Mouse (Mus musculus) G1E (cell line): Measurements from ENCODE around the gene Lypd8. TPM values are rescaled to one million over a fixed set of nuclear protein-coding genes. Genes with fewer than 3 reads are reported as not detected.

Experiments used
- ATAC-seq: 2 replicates; pipeline ENCODE4 v1.8.0; 2016; ENCODE audit warnings: mild to moderate bottlenecking; ENCODE audit not compliant: insufficient number of reproducible peaks, poor library complexity, low FRiP score, severe bottlenecking; ENCODE audit errors: extremely low read depth
- DNase-seq: peaks from one replicate; pipeline ENCODE4 v3.0.0; 2012; ENCODE audit warnings: low spot score
- H3K27me3 ChIP-seq: 2 replicates; pipeline ENCODE4 v1.6.1; 2012; ENCODE audit warnings: mild to moderate bottlenecking, low read length, inconsistent platforms; ENCODE audit not compliant: insufficient read depth
- H3K36me3 ChIP-seq: replicated peaks from 2 replicates; pipeline ENCODE3; 2012; ENCODE audit warnings: mild to moderate bottlenecking, inconsistent platforms
- H3K4me1 ChIP-seq: 2 replicates; pipeline ENCODE4 v1.6.1; 2012; ENCODE audit warnings: low read depth, low read length, inconsistent platforms, mixed read lengths; ENCODE audit not compliant: insufficient read depth
- H3K4me3 ChIP-seq: 2 replicates; pipeline ENCODE4 v1.5.1; 2012; ENCODE audit warnings: low read depth, mild to moderate bottlenecking, inconsistent platforms, low read length, moderate library complexity, mixed read lengths
- H3K9me3 ChIP-seq: replicated peaks from 2 replicates; pipeline ENCODE4 v1.6.1; 2012; ENCODE audit warnings: inconsistent platforms
- CTCF ChIP-seq: IDR thresholded peaks from 2 replicates; pipeline ENCODE4 v1.5.1; 2012; ENCODE audit warnings: low read depth, low read length, inconsistent platforms, mixed read lengths
- GATA1 ChIP-seq: IDR thresholded peaks from 2 replicates; pipeline ENCODE4 v1.6.1; 2012; ENCODE audit warnings: borderline replicate concordance, low read length, inconsistent platforms, mixed read lengths
- GATA2 ChIP-seq: IDR thresholded peaks from 2 replicates; pipeline ENCODE4 v1.6.1; 2012; ENCODE audit warnings: low read depth, low read length, inconsistent platforms, borderline replicate concordance
- POLR2AphosphoS5 ChIP-seq: IDR thresholded peaks from 2 replicates; pipeline ENCODE4 v1.6.1; 2012; ENCODE audit warnings: low read depth, low read length, inconsistent platforms; ENCODE audit not compliant: insufficient replicate concordance
- TAL1 ChIP-seq: conservative IDR thresholded peaks from 2 replicates; pipeline ENCODE4 v1.6.1; 2012; ENCODE audit warnings: low read depth, low read length, inconsistent platforms, mixed read lengths
- polyA plus RNA-seq: library from polyadenylated mRNA; stranded (reverse); fragments of >175 nt; gene quantifications from 2 replicates; pipeline ENCODE4 v1.2.3, GENCODE M21; 2012
- total RNA-seq, 2 experiments: library from RNA; stranded (forward) in 1 of 2; stranded (reverse) in 1 of 2; fragments of 200-1000 nt in 1 of 2; fragments of >200 nt in 1 of 2; fragmentation: Nextera tagmentation in 1 of 2; gene quantifications; 2 replicates each; pipeline ENCODE4 v1.2.3; 2014 to 2017

The Lypd8 gene
- 0.68 and 1.2 TPM in 2 replicates for total RNA-seq (2014; fragmentation: Nextera tagmentation)
- 0.16 and 0.29 TPM in 2 replicates for total RNA-seq (2017)
- polyA plus RNA-seq = 0.07 TPM in 1 of 2 replicates, not detected in the other

DNA sequence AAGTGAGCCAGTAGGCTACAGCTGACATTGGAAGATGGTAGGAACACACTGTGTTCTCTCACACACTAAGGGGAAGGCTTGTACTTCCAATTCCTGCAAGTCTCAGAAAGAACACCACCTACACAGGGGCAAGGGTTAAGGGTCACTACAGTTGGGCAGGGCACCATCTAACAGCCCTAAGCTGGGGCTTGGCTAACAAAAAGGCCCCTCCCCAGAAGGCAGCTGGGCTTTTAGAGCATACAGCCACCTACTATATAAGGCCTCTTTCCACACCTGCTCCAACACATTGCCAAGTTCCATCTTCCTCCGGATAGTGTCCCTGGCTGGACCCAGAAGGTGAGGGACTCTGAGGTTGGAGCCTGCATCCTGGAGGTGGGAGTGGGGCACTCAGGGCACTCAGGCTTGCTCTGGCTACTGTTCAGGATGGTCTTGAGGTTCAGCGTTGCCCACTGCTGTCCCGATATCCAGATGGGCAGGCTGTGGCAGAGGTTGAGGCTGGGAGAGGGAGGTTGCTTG lies at the start of gene Lypd8:
TSS of gene Lypd8 (plus strand) at position 281 of the 516 bp plus-strand sequence.
- Histone ChIP-seq H3K27me3 (peaks cover 3% of the 10 kb centered on the region; the same call in 1 of the 2 replicates), H3K9me3 (no peaks in the 10 kb centered on the region), H3K4me1 (peaks cover 36% of the 10 kb centered on the region), H3K36me3 (no peaks in the 10 kb centered on the region), H3K4me3 (no peak within 1 kb of the TSS)
- ATAC-seq (no peak), DNase-seq (no peak)
- TF ChIP-seq GATA2 (no peak), POLR2AphosphoS5 (no peak), CTCF (no peak), TAL1 (no peak), GATA1 (no peak)

DNA sequence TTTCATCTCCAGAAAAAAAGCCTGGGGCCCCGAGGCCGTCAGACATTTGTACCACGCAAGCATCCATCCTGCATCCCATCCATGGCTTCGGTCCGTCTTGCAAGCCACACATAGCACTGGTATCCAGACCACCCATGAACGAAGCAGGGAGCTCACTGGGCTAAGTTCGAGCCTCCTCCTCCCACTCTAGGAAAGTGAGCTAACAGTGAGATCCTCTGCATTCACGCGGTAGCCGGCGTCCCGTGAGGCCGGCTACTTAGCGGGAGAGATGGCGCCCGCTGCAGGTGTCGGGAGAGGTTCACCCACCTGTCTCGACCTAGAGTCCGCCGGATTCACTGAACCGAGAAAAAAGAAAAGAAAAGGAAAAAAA lies 49.0 kb upstream of the Lypd8 start:
- TF ChIP-seq GATA2 (no peak), TAL1 (no peak), GATA1 (no peak), POLR2AphosphoS5 (no peak), CTCF (no peak)
- Histone ChIP-seq H3K9me3 (no peaks in the 10 kb centered on the region), H3K36me3 (peaks cover 63% of the 10 kb centered on the region), H3K27me3 (no peaks in the 10 kb centered on the region), H3K4me3 (peak overlapping the region; percentile 78), H3K4me1 (peaks cover 55% of the 10 kb centered on the region)
- DNase-seq = peak; percentile 44
- no peak for ATAC-seq

DNA sequence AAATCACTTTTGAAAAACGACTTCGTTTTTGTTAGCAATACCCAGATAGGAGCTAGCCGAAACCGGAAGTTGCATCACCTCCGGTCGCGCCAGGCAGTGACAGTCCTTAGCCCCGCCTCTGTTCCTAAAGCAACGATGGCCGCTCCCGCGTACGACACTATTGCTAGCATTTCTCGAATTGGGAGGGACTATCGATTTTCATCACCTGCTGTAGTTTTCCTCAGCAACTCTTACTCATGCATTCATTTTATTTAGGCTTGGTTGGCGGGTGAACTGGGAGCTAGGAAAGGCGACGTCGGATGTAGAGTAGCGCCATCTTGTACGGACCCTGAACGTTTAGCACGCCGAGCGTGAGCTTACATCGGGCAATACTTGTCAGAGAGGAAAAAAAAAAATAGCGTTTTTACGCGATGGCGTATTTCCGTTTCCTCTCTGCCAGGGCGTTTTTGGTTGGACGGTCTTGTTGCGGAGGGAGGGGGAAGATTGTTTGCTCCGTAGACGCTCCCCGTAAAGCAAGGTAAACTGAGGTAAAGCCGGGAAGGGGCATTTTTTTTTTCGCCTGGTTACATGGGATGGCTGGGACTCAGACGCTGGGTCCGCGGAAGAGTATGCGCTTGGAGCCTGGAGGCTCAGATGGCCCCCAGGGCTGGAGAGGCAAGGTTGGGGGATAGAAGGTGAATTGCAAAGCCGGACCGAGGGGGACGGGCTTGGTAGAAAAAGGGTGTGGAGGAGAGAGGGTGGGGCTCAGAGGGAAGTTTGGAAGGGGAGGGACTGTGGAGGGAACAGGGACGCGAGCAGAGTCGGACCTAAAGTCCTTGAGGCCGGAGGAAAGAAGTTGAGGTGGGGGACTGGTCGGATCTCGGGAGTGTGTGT lies 48.3 kb upstream of the Lypd8 start, which contains the start of the genes Zfp672 and Sh3bp5l:
TSS of gene Zfp672 (minus strand) at position 64 of the 873 bp plus-strand sequence.
TSS of gene Sh3bp5l (plus strand) at position 449 of the 873 bp plus-strand sequence.
- no peak for TF ChIP-seq GATA2
- no peak for TF ChIP-seq GATA1
- no peak for TF ChIP-seq CTCF
- TF ChIP-seq POLR2AphosphoS5 = no peak
- no peak for TF ChIP-seq TAL1
- no peaks in the 10 kb centered on the region for H3K9me3 ChIP-seq
- H3K27me3 ChIP-seq = no peaks in the 10 kb centered on the region
- H3K36me3 ChIP-seq = peaks cover 64% of the 10 kb centered on the region
- peak; percentile 80 for DNase-seq
- H3K4me3 ChIP-seq = peak within 1 kb of the TSS; percentile 78
- H3K4me1 ChIP-seq = peaks cover 54% of the 10 kb centered on the region
- peak; percentile 88 for ATAC-seq

DNA sequence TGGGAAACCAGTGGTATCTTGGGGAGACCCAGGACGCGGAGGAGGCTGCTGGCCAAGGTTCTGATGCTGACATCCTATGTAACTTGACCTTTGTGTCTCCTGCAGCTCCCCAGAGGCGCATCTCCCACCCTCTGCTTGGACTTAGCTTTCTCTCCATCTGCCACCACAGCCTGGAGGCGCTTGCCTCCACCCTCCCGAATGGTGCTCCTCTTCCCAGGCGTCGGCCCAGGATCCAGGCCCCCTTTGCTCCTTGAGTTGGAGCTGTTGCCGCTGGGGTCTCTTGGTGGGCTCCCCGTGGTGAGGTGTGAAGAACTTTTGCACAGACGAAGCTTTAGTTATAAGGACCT lies 47.7 kb upstream of the Lypd8 start:
- DNase-seq (no peak), ATAC-seq (no peak)
- TF ChIP-seq CTCF = no peak
- no peak for TF ChIP-seq GATA1
- TF ChIP-seq POLR2AphosphoS5 = no peak
- no peak for TF ChIP-seq TAL1
- no peak for TF ChIP-seq GATA2
- no peaks in the 10 kb centered on the region for H3K27me3 ChIP-seq
- H3K4me1 ChIP-seq = peaks cover 54% of the 10 kb centered on the region
- H3K9me3 ChIP-seq = no peaks in the 10 kb centered on the region
- H3K36me3 ChIP-seq = peaks cover 68% of the 10 kb centered on the region
- H3K4me3 ChIP-seq = peak overlapping the region; percentile 78

DNA sequence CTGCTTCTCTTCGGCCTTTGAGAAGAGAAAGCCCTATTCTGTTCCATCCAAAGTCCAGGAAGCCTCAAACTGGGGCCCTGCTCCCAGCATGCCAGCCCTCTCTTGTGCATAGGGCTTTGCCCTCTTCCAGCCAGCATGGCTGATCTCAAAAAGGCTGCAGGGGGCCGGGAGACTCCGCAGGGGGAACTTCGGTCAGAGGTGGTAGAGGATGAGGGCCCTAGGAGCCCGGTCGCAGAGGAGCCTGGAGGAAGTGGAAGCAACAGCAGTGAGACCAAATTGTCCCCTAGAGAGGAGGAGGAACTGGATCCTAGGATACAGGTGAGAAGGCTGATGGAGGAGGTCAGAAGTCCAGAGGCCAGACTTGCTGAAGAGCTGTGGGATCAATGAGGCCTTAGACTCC lies 47.3 kb upstream of the Lypd8 start:
- Histone ChIP-seq H3K9me3 (no peaks in the 10 kb centered on the region), H3K4me1 (peaks cover 54% of the 10 kb centered on the region), H3K4me3 (peak overlapping the region; percentile 78), H3K36me3 (peaks cover 69% of the 10 kb centered on the region), H3K27me3 (no peaks in the 10 kb centered on the region)
- DNase-seq (no peak), ATAC-seq (no peak)
- no peak for TF ChIP-seq CTCF
- TF ChIP-seq GATA1 = no peak
- TF ChIP-seq TAL1 = no peak

DNA sequence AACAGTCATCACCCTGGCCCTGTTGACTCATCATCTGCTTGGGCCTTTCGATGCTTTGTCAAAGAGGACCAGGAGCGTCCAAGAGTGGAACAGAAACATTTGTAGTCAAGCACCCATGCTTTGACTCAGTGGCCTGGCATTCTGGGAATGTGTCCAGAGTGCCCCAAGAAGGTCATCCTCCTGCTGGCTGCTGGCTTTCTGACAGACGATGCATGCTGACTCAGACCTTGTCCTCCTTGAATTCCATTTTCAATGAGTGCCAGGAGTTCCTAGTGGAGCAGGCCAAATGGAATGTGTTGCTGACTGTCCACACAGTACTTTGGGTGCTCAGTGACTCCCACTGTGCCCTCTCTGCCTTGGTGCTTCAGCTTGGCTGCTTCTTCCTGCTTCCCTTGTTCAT lies 44.1 kb upstream of the Lypd8 start:
- H3K4me1 ChIP-seq = peaks cover 35% of the 10 kb centered on the region
- H3K9me3 ChIP-seq = no peaks in the 10 kb centered on the region
- no peak for TF ChIP-seq GATA1
- peaks cover 74% of the 10 kb centered on the region for H3K36me3 ChIP-seq
- no peak overlapping the region for H3K4me3 ChIP-seq
- DNase-seq (no peak), ATAC-seq (no peak)
- no peaks in the 10 kb centered on the region for H3K27me3 ChIP-seq
